Mouse (Mus musculus) cerebellum, adult 2 months (tissue): ENCODE results near the gene Sik3.

Experiments
- CTCF ChIP-seq: fragments of 200-500 bp; IDR thresholded peaks from 2 replicates; pipeline ENCODE4 v1.5.1; 2011; ENCODE audit warnings: low read depth, mild to moderate bottlenecking, control low read depth, low read length, moderate library complexity, borderline replicate concordance; ENCODE audit not compliant: insufficient read depth
- POLR2A ChIP-seq: fragments of 200-500 bp; IDR thresholded peaks from 2 replicates; pipeline ENCODE4 v1.6.1; 2011; ENCODE audit warnings: low read length, control low read depth, borderline replicate concordance; ENCODE audit not compliant: insufficient read depth

GRCm38 (mm10) chr9:46019975-46020374 is 7.4 kb downstream of the Sik3 start:
- TF ChIP-seq CTCF (no peak), POLR2A (no peak)
